Mouse (Mus musculus) embryonic fibroblast, embryonic 13.5 days (primary cell): ENCODE results near the gene Wnt10b.

Experiments
- CTCF ChIP-seq: IDR thresholded peaks from 2 replicates; pipeline ENCODE4 v1.5.1; 2011; ENCODE audit warnings: mild to moderate bottlenecking, control low read depth, low read length, moderate library complexity, borderline replicate concordance; ENCODE audit not compliant: insufficient read depth
- POLR2A ChIP-seq: IDR thresholded peaks from 2 replicates; pipeline ENCODE4 v1.6.1; 2011; ENCODE audit warnings: low read depth, mild to moderate bottlenecking, control low read depth, low read length, moderate library complexity

DNA sequence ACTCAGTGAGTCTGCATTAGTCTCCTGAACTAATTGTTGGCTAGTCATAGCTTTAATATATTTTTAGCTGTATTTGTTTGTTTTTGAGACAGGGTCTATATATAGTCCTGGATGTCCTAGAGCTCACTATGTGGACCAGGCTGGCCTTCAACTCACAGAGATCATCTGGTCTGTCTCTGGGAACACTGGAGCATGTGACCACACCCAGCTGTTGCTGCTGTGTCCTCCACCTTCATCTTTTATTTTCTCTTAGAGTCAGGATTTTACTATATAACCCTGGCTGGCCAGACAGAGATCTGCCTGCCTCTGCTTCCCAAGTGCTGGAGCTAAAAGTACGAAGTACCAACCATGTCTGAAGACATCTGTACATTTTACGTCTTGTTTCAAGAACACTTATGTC lies 28.9 kb downstream of the Wnt10b start:
- no peak for TF ChIP-seq POLR2A
- no peak for TF ChIP-seq CTCF
